Mouse (Mus musculus) spleen, adult 2 months (tissue): ENCODE data around the gene Nrl. TPM values are rescaled to one million over a fixed set of nuclear protein-coding genes. Genes with fewer than 3 reads are reported as not detected.

Experiments
- DNase-seq, 2 experiments: peaks; one replicate each; pipeline versions ENCODE4 v3.0.0 to v3.0.0-alpha.2; 2012 to 2021; ENCODE audit warnings: low spot score in 2 of 2, low read depth in 1 of 2
- H3K27ac ChIP-seq: fragments of 200-500 bp; 2 replicates; pipeline ENCODE4 v1.5.1; 2012; ENCODE audit warnings: low read length, inconsistent platforms; ENCODE audit not compliant: insufficient read depth
- H3K27me3 ChIP-seq: fragments of 200-500 bp; 2 replicates; pipeline ENCODE4 v1.6.1; 2012; ENCODE audit warnings: mild to moderate bottlenecking, moderate library complexity, low read length, inconsistent platforms; ENCODE audit not compliant: control insufficient read depth, insufficient read depth
- H3K36me3 ChIP-seq: fragments of 200-500 bp; 2 replicates; pipeline ENCODE4 v1.6.1; 2012; ENCODE audit warnings: mild to moderate bottlenecking, low read length, inconsistent platforms; ENCODE audit not compliant: control insufficient read depth, insufficient read depth
- H3K4me1 ChIP-seq: fragments of 200-500 bp; 2 replicates; pipeline ENCODE4 v1.6.1; 2011; ENCODE audit warnings: inconsistent platforms; ENCODE audit not compliant: control insufficient read depth, insufficient read depth, insufficient read length
- H3K4me3 ChIP-seq: fragments of 200-500 bp; 2 replicates; pipeline ENCODE4 v1.5.1; 2011; ENCODE audit warnings: mild to moderate bottlenecking, inconsistent platforms; ENCODE audit not compliant: insufficient read depth, insufficient read length; ENCODE audit errors: extremely low read depth
- CTCF ChIP-seq: fragments of 200-500 bp; IDR thresholded peaks from 2 replicates; pipeline ENCODE4 v1.5.1; 2011; ENCODE audit warnings: mild to moderate bottlenecking, inconsistent platforms; ENCODE audit not compliant: insufficient read depth, insufficient read length, insufficient replicate concordance; ENCODE audit errors: extremely low read depth
- POLR2A ChIP-seq: fragments of 200-500 bp; IDR thresholded peaks from 2 replicates; pipeline ENCODE4 v1.6.1; 2011; ENCODE audit warnings: low read depth, low read length, inconsistent platforms
- WGBS: fragments of 180-500 bp; shearing (Covaris S2); methylation state at CpG from one replicate; pipeline ENCODE4 v1.1.7; 2018; 5-methylcytosine and 5-hydroxymethylcytosine counted together
- polyA plus RNA-seq: library from polyadenylated mRNA; depleted of rRNA; stranded (reverse); fragments of >200 nt; gene quantifications from 2 replicates; pipeline ENCODE4 v1.2.3, GENCODE M21; 2012

The Nrl gene
- polyA plus RNA-seq, 1 experiment = 0.02 TPM

DNA sequence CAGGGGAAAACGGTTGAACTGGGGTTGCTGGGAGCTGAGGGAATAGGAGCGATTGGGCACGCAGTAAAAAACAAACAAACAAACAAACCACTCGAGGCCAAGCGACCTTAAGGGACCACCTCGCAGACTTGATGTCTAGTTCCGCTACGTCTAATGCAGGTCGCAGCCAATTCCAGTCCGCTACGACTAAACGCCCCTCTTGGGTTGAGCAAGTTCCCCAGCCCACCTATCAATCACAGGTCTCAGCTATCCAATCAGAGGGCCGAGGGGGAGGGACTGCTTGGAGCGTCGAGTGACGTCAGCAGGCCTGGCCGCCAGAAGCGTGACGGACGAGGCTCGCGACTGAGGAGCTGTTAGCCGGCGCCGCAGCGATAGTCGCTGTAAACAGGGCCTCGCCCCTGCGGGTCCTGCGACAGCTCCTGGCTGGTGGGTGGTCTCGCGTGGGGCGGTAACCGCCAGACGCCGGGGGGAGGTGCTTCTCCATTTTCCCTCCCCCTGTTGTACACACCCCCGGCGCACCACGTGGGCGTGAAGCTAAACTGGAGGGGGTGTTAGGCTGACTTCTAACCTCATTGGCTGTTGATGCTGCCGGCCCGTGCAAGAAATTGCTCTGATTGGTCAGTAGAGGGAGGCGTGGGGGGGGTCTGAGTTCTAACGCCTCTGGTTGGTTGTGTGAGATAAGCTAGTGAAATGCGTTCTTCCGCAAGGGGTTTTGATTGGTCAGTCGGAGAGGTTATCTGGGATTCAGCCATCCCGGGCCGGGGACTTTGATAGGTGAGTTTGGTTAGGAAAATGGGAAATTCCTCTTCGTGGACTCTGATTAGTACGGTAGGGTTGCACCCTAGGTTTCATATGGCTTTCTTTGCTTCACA lies 35.7 kb upstream of the Nrl start, which contains the start of gene A730061H03Rik:
Gene A730061H03Rik (minus strand): TSS at position 205 of the 872 bp plus-strand sequence.
- Histone ChIP-seq H3K4me1 (peaks cover 7% of the 10 kb centered on the region; the same call in 1 of the 2 replicates), H3K27ac (peak within 1 kb of the TSS; percentile 100), H3K36me3 (peaks cover 10% of the 10 kb centered on the region), H3K27me3 (no peaks in the 10 kb centered on the region), H3K4me3 (peak within 1 kb of the TSS; percentile 91)
- 1% methylated on average over 51 of the region's 51 CpGs for WGBS
- TF ChIP-seq POLR2A (peak; percentile 88), CTCF (no peak)
- DNase-seq = peak; percentile 96 to 99

DNA sequence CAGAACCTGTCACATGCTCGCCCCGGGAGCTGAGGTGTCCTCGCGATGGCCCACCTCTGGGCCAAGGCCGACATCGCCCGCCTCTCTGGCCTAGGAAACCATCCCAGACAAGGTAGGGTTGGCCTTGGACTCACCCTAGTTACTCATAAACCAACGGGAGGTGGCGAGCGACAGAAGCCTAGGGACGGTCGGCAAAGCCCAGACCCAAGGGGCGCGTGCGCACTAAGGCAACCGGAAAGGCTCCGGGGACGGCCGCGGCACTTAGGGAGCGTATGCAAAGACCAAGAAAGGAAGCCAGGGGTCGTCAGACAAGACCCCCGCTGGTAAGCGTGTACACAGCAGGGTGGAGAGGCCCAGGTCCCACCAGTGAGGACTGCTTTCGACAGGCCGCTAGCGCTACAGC lies 35.0 kb upstream of the Nrl start, which contains the start of gene Dcaf11:
Gene Dcaf11 (plus strand): TSS at position 208 of the 403 bp plus-strand sequence.
- Histone ChIP-seq H3K27me3 (no peaks in the 10 kb centered on the region), H3K4me1 (peaks cover 7% of the 10 kb centered on the region; the same call in 1 of the 2 replicates), H3K27ac (peak within 1 kb of the TSS; percentile 100), H3K36me3 (peaks cover 8% of the 10 kb centered on the region), H3K4me3 (peak within 1 kb of the TSS; percentile 91)
- TF ChIP-seq POLR2A (peak; percentile 70), CTCF (no peak)
- under 1% methylated on average over 27 of the region's 27 CpGs for WGBS
- peak; percentile 83 to 87 for DNase-seq

DNA sequence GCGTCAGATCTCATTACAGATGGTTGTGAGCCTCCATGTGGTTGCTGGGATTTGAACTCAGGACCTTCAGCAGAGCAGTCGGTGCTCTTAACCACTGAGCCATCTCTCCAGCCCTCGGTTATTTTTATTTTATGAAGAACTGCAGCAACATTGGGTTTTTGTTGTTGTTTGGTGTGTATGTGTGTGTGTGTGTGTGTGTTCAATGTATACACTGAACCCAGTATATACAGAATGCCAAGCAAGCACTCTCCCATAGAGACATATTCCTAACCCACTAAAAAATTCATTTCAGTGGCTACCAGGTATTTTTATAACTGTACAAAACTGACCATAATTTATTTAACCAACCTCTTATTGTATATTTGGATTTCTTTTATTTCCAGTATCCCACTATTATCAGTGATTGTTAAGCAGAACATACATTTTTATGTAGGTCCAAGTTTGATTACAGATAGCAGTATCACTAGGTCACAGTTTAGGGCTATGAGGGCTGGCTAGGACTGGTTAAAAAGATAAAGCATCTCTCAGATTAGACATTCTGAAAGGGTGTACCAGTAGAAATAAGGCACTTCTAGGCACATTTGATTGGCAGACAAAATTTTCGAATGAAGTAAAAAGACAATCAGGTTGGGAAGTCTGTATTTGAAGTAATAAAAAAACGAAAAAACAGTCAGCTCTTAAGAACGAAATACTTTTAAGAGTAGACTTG lies 34.1 kb upstream of the Nrl start:
- DNase-seq = no peak
- 45% methylated on average over 6 of the region's 6 CpGs for WGBS
- H3K27ac ChIP-seq = no peak overlapping the region
- no peaks in the 10 kb centered on the region for H3K27me3 ChIP-seq
- H3K4me1 ChIP-seq = peaks cover 7% of the 10 kb centered on the region; the same call in 1 of the 2 replicates
- TF ChIP-seq POLR2A (no peak), CTCF (no peak)
- H3K4me3 ChIP-seq = peak overlapping the region; percentile 91; the same call in 1 of the 2 replicates
- peaks cover 6% of the 10 kb centered on the region for H3K36me3 ChIP-seq

- 79% methylated on average over 3 of the region's 3 CpGs for WGBS
- TF ChIP-seq CTCF = no peak
- TF ChIP-seq POLR2A = no peak
- H3K4me3 ChIP-seq = no peak overlapping the region
- no peaks in the 10 kb centered on the region for H3K36me3 ChIP-seq
- H3K27me3 ChIP-seq = no peaks in the 10 kb centered on the region
- peak overlapping the region; percentile 45 for H3K27ac ChIP-seq
- peaks cover 7% of the 10 kb centered on the region; the same call in 1 of the 2 replicates for H3K4me1 ChIP-seq
- DNase-seq = no peak
Observed at GRCm38 (mm10) chr14:55557587-55557986, 32.8 kb upstream of the Nrl start.

- Histone ChIP-seq H3K4me3 (no peak overlapping the region), H3K27ac (peak overlapping the region; percentile 45), H3K4me1 (peaks cover 7% of the 10 kb centered on the region; the same call in 1 of the 2 replicates), H3K36me3 (no peaks in the 10 kb centered on the region), H3K27me3 (no peaks in the 10 kb centered on the region)
- TF ChIP-seq POLR2A (no peak), CTCF (peak; percentile 84; the same call in 1 of the 2 replicates)
- DNase-seq = peak; percentile 71 to 84
- 14% methylated on average over 5 of the region's 5 CpGs for WGBS
Observed at GRCm38 (mm10) chr14:55557003-55557402, 32.2 kb upstream of the Nrl start.

DNA sequence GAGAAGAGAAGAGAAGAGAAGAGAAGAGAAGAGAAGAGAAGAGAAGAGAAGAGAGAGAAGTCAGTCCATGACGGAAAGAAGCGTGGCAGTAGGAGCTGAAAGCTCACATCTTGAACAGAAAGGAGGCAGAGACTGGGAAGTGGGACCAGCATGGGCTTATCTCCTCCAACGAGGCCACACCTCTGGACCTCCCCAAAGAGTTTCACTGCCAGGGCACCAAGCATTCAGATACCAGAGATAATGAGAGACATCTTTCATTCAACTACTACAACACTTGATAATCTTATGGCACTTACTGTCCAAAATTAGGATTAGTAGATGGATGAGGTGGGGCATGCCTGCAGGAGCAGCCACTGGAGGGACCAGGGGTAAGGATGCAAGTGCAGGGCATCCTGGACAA lies 31.0 kb upstream of the Nrl start:
- no peaks in the 10 kb centered on the region for H3K36me3 ChIP-seq

DNA sequence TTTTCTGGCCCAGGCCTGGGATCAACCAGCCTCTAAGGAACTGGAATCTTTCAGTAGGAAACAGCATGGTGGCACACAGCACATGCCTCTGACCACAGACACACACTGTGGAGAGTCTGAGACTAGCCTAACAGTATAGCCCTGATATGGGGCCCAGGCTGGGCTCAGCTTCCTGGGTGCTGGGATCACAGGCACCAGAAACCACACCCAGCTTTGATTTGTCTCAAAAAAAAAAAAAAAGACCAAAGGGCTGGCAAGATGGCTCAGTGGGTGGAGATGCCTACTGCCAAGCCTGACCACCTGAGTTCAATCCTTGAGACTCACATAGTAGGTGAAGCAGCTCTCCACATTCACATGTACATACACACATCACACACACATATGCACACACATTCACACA lies 29.9 kb upstream of the Nrl start:
- Histone ChIP-seq H3K4me1 (0 out of 2 replicates have a peak, but pooled peaks cover 3% of the 10 kb centered on the region), H3K27ac (no peak overlapping the region), H3K4me3 (no peak overlapping the region), H3K36me3 (no peaks in the 10 kb centered on the region; the same call in 1 of the 2 replicates), H3K27me3 (no peaks in the 10 kb centered on the region)
- TF ChIP-seq CTCF (no peak), POLR2A (no peak)
- DNase-seq = no peak

More for the DNA sequence above, 31.0 kb upstream of the Nrl start:
- Histone ChIP-seq H3K27me3 (no peaks in the 10 kb centered on the region), H3K4me1 (0 out of 2 replicates have a peak, but pooled peaks cover 3% of the 10 kb centered on the region), H3K4me3 (no peak overlapping the region), H3K27ac (no peak overlapping the region)
- whole genome bisulfite sequencing = 81% methylated on average over 3 of the region's 3 CpGs
- no peak for TF ChIP-seq CTCF
- no peak for TF ChIP-seq POLR2A
- no peak for DNase-seq
